Mouse (Mus musculus) ES-E14 (cell line): Measurements from ENCODE around the gene Gng13. TPM values are rescaled to one million over a fixed set of nuclear protein-coding genes. Genes with fewer than 3 reads are reported as not detected.
A peak's percentile ranks its signal among the peaks of the same experiment; 100 is the strongest.

Experiments
- DNase-seq: peaks from one replicate; pipeline ENCODE4 v3.0.0-alpha.2; 2013; ENCODE audit warnings: low read depth, low spot score
- H3K27ac ChIP-seq: 2 replicates; pipeline ENCODE4 v1.5.1; 2012; ENCODE audit warnings: low read depth, mild to moderate bottlenecking, low read length, moderate library complexity, mixed read lengths; ENCODE audit not compliant: poor library complexity, insufficient read depth, severe bottlenecking
- H3K36me3 ChIP-seq: 2 replicates; pipeline ENCODE4 v1.6.1; 2012; ENCODE audit warnings: mild to moderate bottlenecking, low read length, moderate library complexity, mixed read lengths; ENCODE audit not compliant: control insufficient read depth, poor library complexity, insufficient read depth, severe bottlenecking
- H3K4me1 ChIP-seq, 2 experiments: fragments of 150-350 bp in 1 of 2; sonication (generic) in 1 of 2; 2 replicates each; pipeline ENCODE4 v1.6.1; 2012; ENCODE audit warnings: low read length in 2 of 2, mild to moderate bottlenecking in 1 of 2, mixed read lengths in 1 of 2; ENCODE audit not compliant: control insufficient read depth in 2 of 2, insufficient read depth in 2 of 2, poor library complexity in 1 of 2
- H3K4me3 ChIP-seq, 2 experiments: fragments of 150-350 bp in 1 of 2; sonication (generic) in 1 of 2; 2 replicates each; pipeline ENCODE4 v1.5.1; 2012; ENCODE audit warnings: low read length in 2 of 2, low read depth in 1 of 2, mild to moderate bottlenecking in 1 of 2, mixed read lengths in 1 of 2; ENCODE audit not compliant: insufficient read depth in 1 of 2, poor library complexity in 1 of 2, severe bottlenecking in 1 of 2
- H3K9ac ChIP-seq: 2 replicates; pipeline ENCODE4 v1.6.1; 2012; ENCODE audit warnings: low read depth, mild to moderate bottlenecking, low read length, mixed read lengths; ENCODE audit not compliant: poor library complexity, insufficient read depth, severe bottlenecking
- H3K9me3 ChIP-seq: fragments of 150-350 bp; sonication (generic); 2 replicates; pipeline ENCODE4 v1.6.1; 2012; ENCODE audit warnings: low read depth, mild to moderate bottlenecking, low read length; ENCODE audit not compliant: control insufficient read depth, insufficient read depth
- CHD2 ChIP-seq: IDR thresholded peaks from 2 replicates; pipeline ENCODE4 v1.6.1; 2014; ENCODE audit warnings: mild to moderate bottlenecking, low read depth, low read length, inconsistent platforms
- HCFC1 ChIP-seq: IDR thresholded peaks from 2 replicates; pipeline ENCODE4 v1.6.1; 2012; ENCODE audit warnings: low read length, inconsistent platforms, borderline replicate concordance; ENCODE audit not compliant: insufficient read depth
- MAFK ChIP-seq: IDR thresholded peaks from 2 replicates; pipeline ENCODE4 v1.6.1; 2014; ENCODE audit warnings: mild to moderate bottlenecking, low read depth, low read length, inconsistent platforms; ENCODE audit not compliant: insufficient read depth
- ZC3H11A ChIP-seq: IDR thresholded peaks from 2 replicates; pipeline ENCODE4 v1.6.1; 2012; ENCODE audit warnings: low read depth, mild to moderate bottlenecking, inconsistent platforms, low read length, borderline replicate concordance
- ZNF384 ChIP-seq: IDR thresholded peaks from 2 replicates; pipeline ENCODE4 v1.6.1; 2012; ENCODE audit warnings: low read depth, low read length, inconsistent platforms
- in situ Hi-C, 2 experiments: fragments of 600-800 bp; cut with MboI; formaldehyde crosslinking; loops; one replicate each; pipeline ENCODE4 v1.15.1; 2025; ENCODE audit warnings: low sequenced_read_pairs in 2 of 2, inconsistent platforms in 1 of 2; ENCODE audit not compliant: unreplicated experiment in 2 of 2
- total RNA-seq: library from RNA; depleted of rRNA; stranded (reverse); fragments of 300-350 nt; gene quantifications from 2 replicates; pipeline ENCODE4 v1.2.3, GENCODE M21; 2012

Gene Gng13
- total RNA-seq, 1 experiment = 9.9 TPM

DNA sequence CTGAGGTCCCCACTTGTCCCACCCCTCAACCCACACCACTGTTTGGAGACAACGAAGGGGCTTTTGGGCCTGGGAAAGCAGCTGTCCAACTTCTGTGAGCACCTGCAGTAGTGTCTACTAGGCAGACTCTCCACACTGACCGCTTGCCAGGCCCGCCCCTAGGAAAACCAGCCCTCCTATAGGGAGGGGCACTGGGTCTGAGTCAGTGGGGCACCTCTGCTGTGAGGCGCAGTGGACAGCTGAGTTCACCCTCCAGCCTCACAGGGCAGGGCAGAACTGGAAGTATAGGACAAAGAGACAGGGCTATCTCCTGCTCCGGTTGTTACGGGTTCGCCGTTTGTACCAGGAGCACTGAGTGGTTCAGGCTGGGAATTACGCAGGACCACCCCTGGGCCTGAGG lies 37.3 kb downstream of the Gng13 start, which contains the start of gene Msln:
Gene Msln (minus strand): TSS at position 138 of the 400 bp plus-strand sequence.
- Histone ChIP-seq H3K9ac (no peak within 1 kb of the TSS), H3K36me3 (no peaks in the 10 kb centered on the region), H3K4me1 (peaks cover 14 to 28% of the 10 kb centered on the region in 2 experiments), H3K4me3 (no peak within 1 kb of the TSS), H3K27ac (no peak within 1 kb of the TSS), H3K9me3 (no peaks in the 10 kb centered on the region)
- in situ Hi-C loops = no loop called here
- TF ChIP-seq HCFC1 = no peak
- no peak for TF ChIP-seq ZC3H11A
- TF ChIP-seq MAFK = no peak
- TF ChIP-seq ZNF384 = no peak
- TF ChIP-seq CHD2 = no peak
- no peak for DNase-seq

DNA sequence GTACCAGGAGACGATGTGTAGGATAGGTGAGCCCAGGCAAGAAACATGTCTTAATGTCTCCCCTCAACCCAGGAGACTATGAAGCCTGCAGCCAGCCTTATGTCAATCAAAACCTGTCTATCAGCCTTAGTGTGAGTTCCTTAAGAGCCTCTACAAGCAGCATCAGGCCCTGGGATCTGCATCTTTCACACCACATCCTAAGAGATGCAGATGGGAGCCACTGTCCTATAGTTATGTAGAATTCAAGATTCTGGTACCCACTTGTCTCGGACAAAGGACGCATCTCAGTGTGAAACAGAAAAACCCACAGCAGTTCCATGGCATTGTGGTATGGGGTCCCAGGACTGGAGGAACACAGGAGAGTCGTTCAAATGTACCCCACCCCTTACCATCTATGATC lies 38.1 kb downstream of the Gng13 start:
- DNase-seq = no peak
- peaks cover 15 to 31% of the 10 kb centered on the region in 2 experiments for H3K4me1 ChIP-seq
- peak overlapping the region; percentile 50; the same call in 1 of the 2 replicates for H3K27ac ChIP-seq
- in situ Hi-C loops = no loop called here
- TF ChIP-seq MAFK (no peak), CHD2 (no peak)
- no peak overlapping the region for H3K4me3 ChIP-seq
- no peaks in the 10 kb centered on the region for H3K36me3 ChIP-seq
- no peak overlapping the region for H3K9ac ChIP-seq
- H3K9me3 ChIP-seq = no peaks in the 10 kb centered on the region

DNA sequence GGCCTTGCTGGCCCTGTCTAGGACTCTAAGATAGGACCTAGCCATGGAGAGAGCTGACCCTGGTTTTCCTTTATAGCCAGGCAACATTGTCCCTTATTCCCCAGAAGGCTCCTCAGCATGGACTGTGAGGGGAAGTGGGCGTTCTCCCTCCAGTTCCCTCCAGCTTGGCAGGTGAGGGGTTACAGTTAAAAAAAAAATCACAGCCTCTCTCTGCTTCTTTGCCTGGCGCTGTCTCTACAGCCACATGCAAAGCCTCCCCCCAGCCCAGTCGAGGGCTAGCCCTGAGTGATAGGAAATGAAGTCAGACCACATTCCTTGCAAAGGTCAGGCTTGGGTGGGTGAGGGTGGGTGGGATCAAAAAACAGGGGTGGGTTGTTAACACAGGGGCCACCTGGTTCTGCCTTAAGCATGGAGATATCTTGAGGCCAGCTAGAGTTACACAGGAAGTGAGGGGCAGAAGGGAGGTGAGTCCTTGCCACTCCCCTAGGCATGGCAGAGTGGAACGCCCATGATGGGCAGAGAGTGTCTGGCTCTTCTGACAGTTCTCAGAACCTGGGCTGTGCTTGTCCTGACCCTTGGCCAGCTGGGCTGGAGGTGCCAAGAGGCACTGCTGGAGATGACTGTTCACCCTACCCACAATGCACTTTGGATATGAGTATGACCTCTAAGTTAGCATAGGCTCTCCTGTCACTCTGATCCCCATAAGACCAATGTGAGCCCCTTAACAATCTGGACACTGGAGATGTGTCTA lies 38.8 kb downstream of the Gng13 start:
- Histone ChIP-seq H3K27ac (peak overlapping the region; percentile 82), H3K4me1 (peaks cover 15 to 31% of the 10 kb centered on the region in 2 experiments), H3K36me3 (no peaks in the 10 kb centered on the region), H3K4me3 (no peak overlapping the region), H3K9ac (peak overlapping the region; percentile 1; the same call in 1 of the 2 replicates), H3K9me3 (no peaks in the 10 kb centered on the region)
- DNase-seq = no peak
- peak; percentile 91 for TF ChIP-seq ZNF384
- no peak for TF ChIP-seq MAFK
- no peak for TF ChIP-seq CHD2
- in situ Hi-C loops = no loop called here

DNA sequence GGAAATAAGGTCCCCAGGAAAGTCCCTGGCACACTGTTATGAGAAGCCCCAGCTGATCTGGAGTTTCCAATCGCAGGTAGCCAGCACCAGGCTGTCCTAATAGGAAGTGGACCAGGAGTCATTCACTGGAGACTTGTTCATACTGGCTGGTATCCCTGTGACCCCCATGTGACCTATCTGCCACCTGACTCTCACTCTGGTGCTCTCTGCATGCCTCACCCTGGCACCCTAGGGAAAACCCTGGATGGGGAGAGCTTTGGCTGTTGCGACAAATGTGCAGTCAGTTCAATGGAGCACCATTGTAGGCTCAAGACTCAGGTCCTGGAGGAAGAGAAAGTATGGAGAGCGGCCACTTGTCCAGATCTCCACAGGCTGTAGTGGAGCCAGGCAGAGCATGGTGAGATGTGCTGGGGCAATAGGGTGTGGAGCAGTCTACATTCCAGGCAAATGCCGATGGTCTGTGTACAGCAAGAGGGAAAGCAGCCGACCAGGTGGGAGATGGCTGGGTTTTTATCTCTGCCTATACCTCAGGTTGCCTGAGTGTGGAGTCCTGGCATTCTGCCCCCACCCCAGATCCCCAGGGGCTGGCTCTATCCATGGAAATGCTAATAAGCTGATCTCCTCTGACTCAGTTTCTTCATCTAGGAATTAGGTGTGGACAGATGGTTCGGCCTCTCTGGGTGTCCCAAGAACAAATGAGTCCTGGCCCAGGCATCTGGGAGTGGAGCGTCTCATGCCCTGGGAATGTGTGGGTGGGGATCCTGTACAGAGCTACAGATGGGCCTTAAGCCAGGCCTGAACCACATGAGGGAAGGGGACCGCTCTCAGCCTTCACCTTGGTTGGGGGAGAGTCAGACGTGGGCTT lies 39.6 kb downstream of the Gng13 start:
- H3K36me3 ChIP-seq = no peaks in the 10 kb centered on the region
- TF ChIP-seq MAFK (0 out of 2 replicates have a peak, but pooled peaks have one; percentile 29), ZC3H11A (no peak), CHD2 (0 out of 2 replicates have a peak, but pooled peaks have one; percentile 38)
- H3K27ac ChIP-seq = peak overlapping the region; percentile 82
- H3K9me3 ChIP-seq = no peaks in the 10 kb centered on the region
- H3K4me3 ChIP-seq = no peak overlapping the region
- peak overlapping the region; percentile 6 for H3K9ac ChIP-seq
- peak; percentile 39 for DNase-seq
- in situ Hi-C loops = no loop called here
- H3K4me1 ChIP-seq = peaks cover 15 to 33% of the 10 kb centered on the region in 2 experiments
